Mouse (Mus musculus) retina, postnatal 7 days (tissue): ENCODE measurements at regions not wholly inside any gene's neighbourhood (a gene's known extent, or its start where the extent isn't known, plus 50 kb on each side); places are given as distances from the start of the nearest gene placed in this dataset.

Experiments
- DNase-seq: peaks from one replicate; pipeline ENCODE4 v3.0.0-alpha.2; 2012; ENCODE audit warnings: low read depth, low spot score

DNA sequence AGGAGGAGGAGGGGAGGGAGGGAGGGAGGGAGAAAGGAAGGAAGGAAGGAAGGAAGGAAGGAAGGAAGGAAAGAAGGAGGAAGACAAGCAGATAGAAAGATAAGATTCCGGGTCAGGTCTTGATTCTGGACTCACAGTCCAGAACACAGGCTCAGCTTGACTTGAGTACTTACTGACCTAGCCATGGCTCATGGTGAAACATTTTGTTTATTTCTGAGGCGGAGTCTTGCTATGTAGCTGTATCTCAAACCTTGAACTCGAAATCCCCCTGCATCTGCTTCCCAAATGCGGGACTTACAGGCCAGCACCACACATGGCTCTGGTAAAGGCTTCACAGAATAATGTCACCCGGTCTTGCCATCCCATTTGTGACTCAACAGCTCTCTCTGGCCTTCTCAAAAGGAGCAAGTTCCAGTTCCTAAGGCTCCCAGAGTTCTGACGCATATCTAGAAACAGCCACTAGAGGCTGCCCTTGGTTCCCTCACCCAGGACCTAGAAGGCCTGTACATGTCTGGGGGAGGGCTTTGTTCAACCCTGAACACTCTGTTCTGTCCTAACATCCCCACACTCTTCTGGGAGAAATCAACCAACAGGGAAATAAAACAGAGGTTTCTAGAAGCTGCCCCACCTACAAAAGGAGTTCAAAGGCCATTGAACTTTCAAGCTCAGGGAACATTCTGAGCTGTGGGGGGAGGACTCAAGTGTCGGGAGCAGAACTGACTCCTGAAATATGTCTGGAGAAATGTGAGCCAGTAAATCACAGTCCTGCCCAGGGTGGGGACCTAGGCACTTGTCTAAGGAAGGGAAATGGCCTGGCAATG, 56.2 kb upstream of the Akap13 start:
- DNase-seq = peak; percentile 13

GRCm38 (mm10) chr7:75400471-75400870, 54.9 kb upstream of the Akap13 start:
- DNase-seq = no peak

GRCm38 (mm10) chr7:75404955-75405354, 50.4 kb upstream of the Akap13 start:
- no peak for DNase-seq
